Comparison of ENCODE assay signal across 1 mouse cellular context in genomic region chr17:78882401-78883112, GRCm38 (mm10).
TF ChIP-seq lines count a peak whose summit lies in the region.

TSS of gene Eif2ak2 (minus strand) at chr17:78882573.

TF ChIP-seq in CH12.LX, 34 proteins besides CTCF, POLR2A, EP300 and RAD21 (continued from another document):
- TF ChIP-seq IRF4 (IDR thresholded peaks at IDR 0.05; ENCODE audit: low read depth, low read length), result no peak
- no peak for TF ChIP-seq ETS1 (conservative IDR thresholded peaks at IDR 0.05; ENCODE audit: low read depth, low read length)
- TF ChIP-seq TBP (conservative IDR thresholded peaks at IDR 0.05; ENCODE audit: low read depth, low read length), result no peak; the same call in 1 of the 2 replicates
- peak; percentile 55; the same call in 1 of the 2 replicates for TF ChIP-seq HCFC1 (IDR thresholded peaks at IDR 0.05; ENCODE audit: low read depth, low read length)
